Mouse (Mus musculus) small intestine, adult 2 months (tissue): ENCODE measurements around the gene Mpi.

Source experiments
- CTCF ChIP-seq: fragments of 200-500 bp; IDR thresholded peaks from 2 replicates; pipeline ENCODE4 v1.5.1; 2012; ENCODE audit warnings: low read depth, mild to moderate bottlenecking, control low read depth, inconsistent platforms, low read length, moderate library complexity, mixed read lengths; ENCODE audit not compliant: insufficient replicate concordance, insufficient read length; ENCODE audit errors: extremely low read depth
- POLR2A ChIP-seq: fragments of 200-500 bp; IDR thresholded peaks from 2 replicates; pipeline ENCODE4 v1.6.1; 2012; ENCODE audit warnings: low read depth, mild to moderate bottlenecking, control low read depth, inconsistent platforms, low read length, moderate library complexity

DNA sequence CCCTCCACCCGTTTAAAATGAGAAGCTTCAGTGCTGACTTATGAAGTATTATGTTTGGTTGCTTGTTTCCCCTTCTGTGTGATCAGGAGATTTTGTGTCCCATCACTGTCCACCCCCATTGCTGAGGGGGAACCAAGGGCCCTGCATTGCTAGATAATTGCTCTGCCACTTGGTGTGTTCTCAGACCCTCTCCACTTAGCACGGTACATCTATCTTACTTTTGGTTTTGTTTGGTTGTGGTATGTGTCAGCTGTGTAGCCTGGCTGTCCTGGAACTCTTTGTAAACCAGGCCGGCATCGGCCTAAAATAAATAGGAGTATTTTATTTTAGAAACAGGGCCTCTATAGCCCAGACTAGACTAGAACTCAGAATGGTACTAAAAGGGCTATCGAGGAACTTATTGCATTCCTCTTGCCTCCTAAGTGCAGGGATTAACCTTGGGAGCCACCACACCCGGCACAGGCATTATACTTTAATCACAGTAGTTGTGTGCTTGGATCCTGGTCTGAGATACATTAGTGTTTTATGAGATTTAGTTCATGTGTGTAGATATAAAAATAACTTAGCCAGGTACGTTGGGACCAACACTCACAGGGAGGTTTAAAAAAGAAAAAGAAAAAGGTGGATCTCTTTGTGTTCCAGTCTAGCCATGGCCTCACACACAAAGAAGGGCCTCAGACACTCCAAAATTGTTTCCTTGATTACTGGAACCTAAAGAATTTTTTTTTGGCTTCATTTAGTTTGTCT, 30.3 kb downstream of the Mpi start:
- no peak for TF ChIP-seq CTCF
- no peak for TF ChIP-seq POLR2A
